Mouse (Mus musculus) CH12.LX (cell line): ENCODE data around the gene Mycn. TPM values are rescaled to one million over a fixed set of nuclear protein-coding genes. Genes with fewer than 3 reads are reported as not detected.

ENCODE experiments used
- DNase-seq: peaks from one replicate; pipeline ENCODE4 v3.0.0-alpha.2; 2013; ENCODE audit errors: extremely low read depth
- H3K27ac ChIP-seq: 2 replicates; pipeline ENCODE4 v1.5.1; 2012; ENCODE audit warnings: low read depth, mild to moderate bottlenecking, control low read depth, moderate library complexity; ENCODE audit not compliant: insufficient read depth
- H3K27me3 ChIP-seq: replicated peaks from 2 replicates; pipeline ENCODE3; 2012; ENCODE audit warnings: inconsistent platforms
- H3K36me3 ChIP-seq, 2 experiments: replicated peaks in 1 of 2; 2 replicates each; pipeline versions ENCODE3 to v1.6.1; 2012; ENCODE audit warnings: inconsistent platforms in 1 of 2, low read length in 1 of 2, mild to moderate bottlenecking in 1 of 2, mixed read lengths in 1 of 2, moderate library complexity in 1 of 2; ENCODE audit not compliant: control insufficient read depth in 1 of 2, insufficient read depth in 1 of 2
- H3K4me1 ChIP-seq, 2 experiments: 2 replicates each; pipeline ENCODE4 v1.6.1; 2012; ENCODE audit warnings: inconsistent platforms in 1 of 2, moderate library complexity in 1 of 2; ENCODE audit not compliant: insufficient read depth in 2 of 2, control insufficient read depth in 1 of 2
- H3K4me2 ChIP-seq: 2 replicates; pipeline ENCODE4 v1.6.1; 2012; ENCODE audit warnings: low read depth, mild to moderate bottlenecking, control low read depth; ENCODE audit not compliant: poor library complexity, insufficient read depth, severe bottlenecking
- H3K4me3 ChIP-seq, 3 experiments: fragments of 150-350 bp in 1 of 3; sonication (generic) in 1 of 3; replicated peaks in 1 of 3; 2 replicates each; pipeline versions ENCODE3 to v1.5.1; 2011 to 2012; ENCODE audit warnings: low read depth in 2 of 3, low read length in 2 of 3, mild to moderate bottlenecking in 2 of 3, moderate library complexity in 2 of 3, control low read depth in 1 of 3, improper control_type of control experiment in 1 of 3, inconsistent platforms in 1 of 3, mixed read lengths in 1 of 3; ENCODE audit not compliant: poor library complexity in 1 of 3
- H3K79me2 ChIP-seq: replicated peaks from 2 replicates; pipeline ENCODE4 v1.6.1; 2012; ENCODE audit warnings: mild to moderate bottlenecking, moderate library complexity; ENCODE audit not compliant: control insufficient read depth, poor library complexity, insufficient read depth, severe bottlenecking; ENCODE audit errors: extremely low read depth
- H3K9ac ChIP-seq: 2 replicates; pipeline ENCODE4 v1.6.1; 2012; ENCODE audit warnings: low read depth, mild to moderate bottlenecking, control low read depth, moderate library complexity; ENCODE audit not compliant: insufficient read depth
- H3K9me3 ChIP-seq: replicated peaks from 2 replicates; pipeline ENCODE3; 2012; ENCODE audit warnings: low read length, inconsistent platforms, mixed read lengths
- BHLHE40 ChIP-seq: IDR thresholded peaks from 2 replicates; pipeline ENCODE4 v1.6.1; 2011; ENCODE audit warnings: mild to moderate bottlenecking, low read depth, low read length, improper control_type of control experiment
- CHD2 ChIP-seq: IDR thresholded peaks from 2 replicates; pipeline ENCODE4 v1.6.1; 2011; ENCODE audit warnings: low read length, improper control_type of control experiment
- E2F4 ChIP-seq: IDR thresholded peaks from 2 replicates; pipeline ENCODE4 v1.6.1; 2011; ENCODE audit warnings: low read depth, low read length, improper control_type of control experiment; ENCODE audit not compliant: insufficient replicate concordance
- ELF1 ChIP-seq: IDR thresholded peaks from 2 replicates; pipeline ENCODE4 v1.6.1; 2014; ENCODE audit warnings: low read depth, mild to moderate bottlenecking, inconsistent platforms, low read length, improper control_type of control experiment
- EP300 ChIP-seq: IDR thresholded peaks from 2 replicates; pipeline ENCODE4 v1.6.1; 2011; ENCODE audit warnings: low read length, improper control_type of control experiment
- ETS1 ChIP-seq: conservative IDR thresholded peaks from 2 replicates; pipeline ENCODE4 v1.6.1; 2012; ENCODE audit warnings: low read depth, mild to moderate bottlenecking, inconsistent platforms, low read length, improper control_type of control experiment, moderate library complexity
- HCFC1 ChIP-seq: IDR thresholded peaks from 2 replicates; pipeline ENCODE4 v1.6.1; 2012; ENCODE audit warnings: low read depth, mild to moderate bottlenecking, inconsistent platforms, low read length, improper control_type of control experiment
- JUN ChIP-seq: IDR thresholded peaks from 2 replicates; pipeline ENCODE4 v1.6.1; 2011; ENCODE audit warnings: low read depth, mild to moderate bottlenecking, low read length, improper control_type of control experiment, moderate library complexity; ENCODE audit not compliant: insufficient read depth
- JUND ChIP-seq: conservative IDR thresholded peaks from 2 replicates; pipeline ENCODE4 v1.6.1; 2011; ENCODE audit warnings: low read depth, low read length, improper control_type of control experiment
- KAT2A ChIP-seq: IDR thresholded peaks from 2 replicates; pipeline ENCODE4 v1.6.1; 2012; ENCODE audit warnings: low read length, improper control_type of control experiment, inconsistent platforms; ENCODE audit not compliant: insufficient replicate concordance
- MAFK ChIP-seq: IDR thresholded peaks from 2 replicates; pipeline ENCODE4 v1.6.1; 2011; ENCODE audit warnings: low read length, improper control_type of control experiment; ENCODE audit not compliant: insufficient replicate concordance
- MAZ ChIP-seq: IDR thresholded peaks from 2 replicates; pipeline ENCODE4 v1.6.1; 2012; ENCODE audit warnings: low read depth, mild to moderate bottlenecking, inconsistent platforms, low read length, improper control_type of control experiment, moderate library complexity
- MEF2A ChIP-seq: IDR thresholded peaks from 2 replicates; pipeline ENCODE4 v1.6.1; 2014; ENCODE audit warnings: low read depth, mild to moderate bottlenecking, inconsistent platforms, low read length, improper control_type of control experiment, borderline replicate concordance
- MYC ChIP-seq: IDR thresholded peaks from 2 replicates; pipeline ENCODE4 v1.6.1; 2011; ENCODE audit warnings: low read depth, mild to moderate bottlenecking, improper control_type of control experiment, low read length
- NELFE ChIP-seq: IDR thresholded peaks from 2 replicates; pipeline ENCODE4 v1.6.1; 2011; ENCODE audit warnings: low read depth, low read length, improper control_type of control experiment
- NRF1 ChIP-seq: IDR thresholded peaks from 2 replicates; pipeline ENCODE4 v1.6.1; 2014; ENCODE audit warnings: low read depth, mild to moderate bottlenecking, inconsistent platforms, low read length, improper control_type of control experiment, moderate library complexity
- PAX5 ChIP-seq: IDR thresholded peaks from 2 replicates; pipeline ENCODE4 v1.6.1; 2012; ENCODE audit warnings: low read length, inconsistent platforms, mixed read lengths
- POLR2A ChIP-seq: IDR thresholded peaks from 2 replicates; pipeline ENCODE4 v1.6.1; 2011; ENCODE audit warnings: low read depth, mild to moderate bottlenecking, improper control_type of control experiment, low read length
- RAD21 ChIP-seq: IDR thresholded peaks from 2 replicates; pipeline ENCODE4 v1.6.1; 2011; ENCODE audit warnings: low read depth, mild to moderate bottlenecking, low read length, improper control_type of control experiment, moderate library complexity
- RCOR1 ChIP-seq: conservative IDR thresholded peaks from 2 replicates; pipeline ENCODE4 v1.6.1; 2012; ENCODE audit warnings: low read depth, mild to moderate bottlenecking, inconsistent platforms, low read length, improper control_type of control experiment
- SMC3 ChIP-seq: IDR thresholded peaks from 2 replicates; pipeline ENCODE4 v1.6.1; 2011; ENCODE audit warnings: low read depth, low read length, improper control_type of control experiment
- TBP ChIP-seq: conservative IDR thresholded peaks from 2 replicates; pipeline ENCODE4 v1.6.1; 2011; ENCODE audit warnings: low read depth, low read length, improper control_type of control experiment
- TCF12 ChIP-seq: IDR thresholded peaks from 2 replicates; pipeline ENCODE4 v1.6.1; 2014; ENCODE audit warnings: low read depth, mild to moderate bottlenecking, inconsistent platforms, low read length, improper control_type of control experiment
- USF1 ChIP-seq: IDR thresholded peaks from 2 replicates; pipeline ENCODE4 v1.6.1; 2014; ENCODE audit warnings: low read depth, mild to moderate bottlenecking, inconsistent platforms, low read length, improper control_type of control experiment
- USF2 ChIP-seq: conservative IDR thresholded peaks from 2 replicates; pipeline ENCODE4 v1.6.1; 2011; ENCODE audit warnings: low read depth, low read length, improper control_type of control experiment
- ZC3H11A ChIP-seq: IDR thresholded peaks from 2 replicates; pipeline ENCODE4 v1.6.1; 2012; ENCODE audit warnings: low read depth, mild to moderate bottlenecking, inconsistent platforms, low read length, improper control_type of control experiment
- ZKSCAN1 ChIP-seq: IDR thresholded peaks from 2 replicates; pipeline ENCODE4 v1.6.1; 2012; ENCODE audit warnings: low read depth, inconsistent platforms, low read length, improper control_type of control experiment, borderline replicate concordance
- dilution Hi-C: fragments of 300-500 bp; cut with MboI; formaldehyde crosslinking; loops from 2 replicates; pipeline ENCODE4 v1.14.3; 2020; ENCODE audit warnings: low sequenced_read_pairs; ENCODE audit not compliant: extremely low pct_unique_long_range_greater_than_20kb, extremely low pct_ligation_motif_present
- in situ Hi-C: fragments of 300-500 bp; cut with MboI; formaldehyde crosslinking; loops from 3 replicates; pipeline ENCODE4 v1.14.3; 2019; ENCODE audit warnings: low sequenced_read_pairs, low pct_ligation_motif_present, low pct_unique_long_range_greater_than_20kb, mixed read lengths
- polyA plus RNA-seq: library from polyadenylated mRNA; unstranded; fragments of >175 nt; gene quantifications from 2 replicates; pipeline ENCODE4 v1.2.1, GENCODE M21; 2012; ENCODE audit warnings: low read depth; ENCODE audit not compliant: insufficient read length
- total RNA-seq, 2 experiments: library from RNA; depleted of rRNA; stranded (reverse); fragments of 300-350 nt in 1 of 2; fragments of >200 nt in 1 of 2; gene quantifications; 2 replicates each; pipeline ENCODE4 v1.2.3; 2012 to 2014

Mycn gene
- total and polyA plus RNA-seq, 3 experiments = not detected

GRCm38 (mm10) chr12:12937746-12938145, 4.0 kb downstream of the Mycn start:
- dilution Hi-C loops (no loop called here), in situ Hi-C loops (no loop called here)
- DNase-seq = no peak
- no peaks in the 10 kb centered on the region for H3K27me3 ChIP-seq
- H3K27ac ChIP-seq = no peak overlapping the region
- no peaks in the 10 kb centered on the region for H3K36me3 ChIP-seq
- no peaks in the 10 kb centered on the region for H3K79me2 ChIP-seq
- H3K4me2 ChIP-seq = no peak overlapping the region
- H3K9ac ChIP-seq = no peak overlapping the region
- no peak overlapping the region for H3K4me3 ChIP-seq
- TF ChIP-seq USF1 = no peak
- no peak for TF ChIP-seq TCF12
- no peak for TF ChIP-seq CHD2
- no peak for TF ChIP-seq TBP
- TF ChIP-seq PAX5 = no peak
- no peak for TF ChIP-seq POLR2A
- no peak for TF ChIP-seq ELF1
- TF ChIP-seq KAT2A = no peak
- no peak for TF ChIP-seq MAFK
- TF ChIP-seq SMC3 = no peak
- TF ChIP-seq ZC3H11A = no peak
- no peak for TF ChIP-seq E2F4
- no peak for TF ChIP-seq EP300
- no peak for TF ChIP-seq RCOR1
- TF ChIP-seq NRF1 = no peak
- no peak for TF ChIP-seq MAZ
- TF ChIP-seq ETS1 = no peak
- TF ChIP-seq MYC = no peak
- no peak for TF ChIP-seq HCFC1
- peaks cover 12% of the 10 kb centered on the region for H3K9me3 ChIP-seq
- no peaks in the 10 kb centered on the region for H3K4me1 ChIP-seq

- dilution Hi-C loops = no loop called here
- H3K79me2 ChIP-seq = no peaks in the 10 kb centered on the region
- H3K9me3 ChIP-seq = peaks cover 9% of the 10 kb centered on the region
- H3K36me3 ChIP-seq = no peaks in the 10 kb centered on the region
- H3K4me2 ChIP-seq = no peak overlapping the region
- H3K9ac ChIP-seq = no peak overlapping the region
- no peak overlapping the region for H3K4me3 ChIP-seq
- DNase-seq = no peak
- in situ Hi-C loops = no loop called here
- no peaks in the 10 kb centered on the region for H3K4me1 ChIP-seq
- no peak overlapping the region for H3K27ac ChIP-seq
- TF ChIP-seq MEF2A = no peak
- TF ChIP-seq USF2 = no peak
- TF ChIP-seq MAFK = no peak
- TF ChIP-seq CHD2 = no peak
- no peak for TF ChIP-seq ZKSCAN1
- TF ChIP-seq ELF1 = no peak
- no peak for TF ChIP-seq NELFE
- no peak for TF ChIP-seq JUN
- TF ChIP-seq JUND = no peak
- TF ChIP-seq RAD21 = no peak
- TF ChIP-seq TCF12 = no peak
- TF ChIP-seq BHLHE40 = no peak
- H3K27me3 ChIP-seq = no peaks in the 10 kb centered on the region
These were observed 4.6 kb downstream of the Mycn start for GRCm38 (mm10) chr12:12937088-12937487.
